Mouse (Mus musculus) urinary bladder, postnatal 4 days (tissue): Measurements from ENCODE around the gene Gm10065.

Experiments used
- DNase-seq, 2 experiments: peaks; one replicate each; pipeline ENCODE4 v3.0.0; 2021 to 2022; ENCODE audit warnings: low spot score in 2 of 2

Gm10065 gene

GRCm38 (mm10) chr13:21435476-21435875 lies 43.8 kb downstream of the Gm10065 start:
- no peak for DNase-seq
